Mouse (Mus musculus) embryonic fibroblast, embryonic 13.5 days (primary cell): ENCODE results near the gene Olfr862.

Experiments
- CTCF ChIP-seq: IDR thresholded peaks from 2 replicates; pipeline ENCODE4 v1.5.1; 2011; ENCODE audit warnings: mild to moderate bottlenecking, control low read depth, low read length, moderate library complexity, borderline replicate concordance; ENCODE audit not compliant: insufficient read depth
- POLR2A ChIP-seq: IDR thresholded peaks from 2 replicates; pipeline ENCODE4 v1.6.1; 2011; ENCODE audit warnings: low read depth, mild to moderate bottlenecking, control low read depth, low read length, moderate library complexity

GRCm38 (mm10) chr9:19916565-19916964 is 28.8 kb upstream of the Olfr862 start, which contains the start of gene Olfr77:
- TF ChIP-seq POLR2A (no peak), CTCF (no peak)
